Mouse (Mus musculus): ENCODE measurements at regions not wholly inside any gene's neighbourhood (a gene's known extent, or its start where the extent isn't known, plus 50 kb on each side); places are given as distances from the start of the nearest gene placed in this dataset.

DNA sequence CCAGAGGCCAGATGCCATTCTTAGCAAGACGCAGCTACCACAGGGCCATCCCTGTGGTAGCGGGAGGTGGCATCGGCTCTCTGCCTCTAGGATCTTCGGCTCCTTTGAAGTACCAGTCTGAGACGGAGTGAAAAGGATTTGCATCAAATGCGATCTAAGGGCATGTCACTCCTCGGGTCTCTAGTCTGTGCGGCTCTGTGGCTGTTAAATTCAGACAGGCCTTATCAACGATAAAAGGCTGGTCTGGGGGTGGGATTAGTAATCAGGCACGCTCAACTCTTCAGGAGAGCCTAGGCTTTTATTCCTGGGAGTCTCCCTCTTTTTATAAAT, 58.7 kb upstream of the Gpc1 start:
- TF ChIP-seq CTCF (IDR thresholded peaks at IDR 0.05) (no peak), EP300 (IDR thresholded peaks at IDR 0.05) (no peak)

All from lung, postnatal 0 days (tissue).